In the genomic region with DNA sequence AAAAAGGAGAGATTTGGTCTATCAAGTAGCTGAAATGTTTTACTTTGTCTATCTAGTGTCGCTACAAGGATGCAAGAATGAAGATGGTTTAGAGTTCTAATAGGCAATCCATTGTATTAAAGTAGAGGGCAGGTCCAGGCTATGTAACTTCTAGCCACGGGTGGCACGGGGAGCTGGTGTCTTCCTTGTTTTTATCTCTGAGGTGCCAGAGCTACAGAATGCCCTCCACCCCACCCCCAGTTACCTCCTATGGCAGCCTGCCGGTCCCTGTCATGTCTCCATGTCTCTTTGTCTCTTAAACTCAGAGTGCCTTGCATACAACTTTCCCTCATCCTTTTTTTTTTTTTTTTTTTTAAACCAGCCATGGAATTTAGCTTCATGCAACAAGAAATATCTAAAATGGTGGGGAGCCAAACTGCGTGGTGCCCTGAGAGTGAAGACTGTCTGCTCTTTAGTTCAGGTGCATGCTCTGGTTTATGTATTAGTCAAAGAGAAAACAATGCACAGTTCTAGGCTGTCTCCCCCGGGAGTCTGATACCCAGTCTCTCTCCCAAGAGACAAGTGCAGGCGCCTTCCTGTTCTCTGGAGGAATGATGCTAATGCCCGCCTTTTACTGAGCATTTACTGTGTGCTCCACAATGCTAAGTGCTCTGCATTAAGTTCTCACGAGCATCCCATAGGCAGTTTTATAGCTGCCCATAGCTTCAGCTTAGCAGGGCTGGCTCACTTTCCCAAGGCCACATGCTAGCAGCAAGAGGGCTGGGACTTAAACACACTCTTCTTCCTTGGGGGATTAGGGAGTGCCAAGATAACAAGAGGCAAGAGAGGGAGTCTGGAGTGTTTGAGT, we compare ENCODE assay signal across 19 mouse cellular contexts. TPM values are rescaled to one million over a fixed set of nuclear protein-coding genes. Genes with fewer than 3 reads are reported as not detected.
DNase-seq lines count a peak whose midpoint lies in the region; ATAC-seq and TF ChIP-seq lines count a peak whose summit lies in the region.
"Had no signal": no experiment of that assay in that cellular context is flagged by ENCODE, and none has a peak within 500 bp of the region (broad histone marks: within the 10 kb centered on the region; RNA-seq: fewer than 3 reads in every experiment).

No protein-coding gene starts in this region.

- ATAC-seq in heart, embryonic 12.5 days (ENCODE audit: insufficient number of reproducible peaks, low FRiP score): no peak
- ATAC-seq in midbrain, embryonic 13.5 days: no peak
- ATAC-seq in midbrain, postnatal 0 days (ENCODE audit: low FRiP score): no peak
- peak; percentile 66 for ATAC-seq in liver, embryonic 13.5 days (ENCODE audit: low read depth)
- ATAC-seq in stomach, postnatal 0 days (ENCODE audit: low FRiP score, low TSS enrichment): no peak
- ATAC-seq: forebrain, postnatal 0 days had no signal

- no peak for TF ChIP-seq CTCF in midbrain, postnatal 0 days (IDR thresholded peaks at IDR 0.05)
- no peak for TF ChIP-seq CTCF in stomach, postnatal 0 days (IDR thresholded peaks at IDR 0.05; ENCODE audit: low read depth)

- 53% methylated on average over 9 of the region's 9 CpGs for WGBS in heart, embryonic 12.5 days
- WGBS in midbrain, embryonic 13.5 days: 78% methylated on average over 9 of the region's 9 CpGs
- 74% methylated on average over 9 of the region's 9 CpGs for WGBS in midbrain, postnatal 0 days
- 54% methylated on average over 9 of the region's 9 CpGs for WGBS in liver, embryonic 13.5 days (ENCODE audit: insufficient replicate concordance)
- 67% methylated on average over 9 of the region's 9 CpGs for WGBS in stomach, postnatal 0 days

- H3K27ac ChIP-seq in heart, embryonic 12.5 days (ENCODE audit: poor library complexity, severe bottlenecking): peak overlapping the region; percentile 12; the same call in 1 of the 2 replicates
- H3K27ac ChIP-seq in midbrain, embryonic 13.5 days: 0 out of 2 replicates have a peak overlapping the region, but pooled peaks have one; percentile 3
- no peak overlapping the region for H3K27ac ChIP-seq in midbrain, postnatal 0 days (ENCODE audit: low read depth, low read length)
- peak overlapping the region; percentile 45; the same call in 1 of the 2 replicates for H3K27ac ChIP-seq in liver, embryonic 13.5 days
- peak overlapping the region; percentile 75 for H3K27ac ChIP-seq in stomach, postnatal 0 days (replicated peaks)

- no peak overlapping the region for H3K4me2 ChIP-seq in heart, embryonic 12.5 days
- H3K4me2 ChIP-seq in midbrain, embryonic 13.5 days (replicated peaks): no peak overlapping the region
- H3K4me2 ChIP-seq in midbrain, postnatal 0 days (ENCODE audit: low read depth, low read length, poor library complexity, severe bottlenecking): no peak overlapping the region
- peak overlapping the region; percentile 19; the same call in 1 of the 2 replicates for H3K4me2 ChIP-seq in liver, embryonic 13.5 days
- H3K4me2 ChIP-seq in stomach, postnatal 0 days (replicated peaks; ENCODE audit: low read depth): 0 out of 2 replicates have a peak overlapping the region, but pooled peaks have one; percentile 9

- H3K4me1 ChIP-seq in heart, embryonic 12.5 days (replicated peaks): peaks cover 45% of the 10 kb centered on the region
- peaks cover 40% of the 10 kb centered on the region for H3K4me1 ChIP-seq in midbrain, embryonic 13.5 days (replicated peaks)
- no peaks in the 10 kb centered on the region for H3K4me1 ChIP-seq in midbrain, postnatal 0 days (ENCODE audit: insufficient read depth, low read length)
- H3K4me1 ChIP-seq in liver, embryonic 13.5 days (replicated peaks): peaks cover 82% of the 10 kb centered on the region
- peaks cover 5% of the 10 kb centered on the region; the same call in 1 of the 2 replicates for H3K4me1 ChIP-seq in stomach, postnatal 0 days (replicated peaks; ENCODE audit: control insufficient read depth, insufficient read depth)

- no peaks in the 10 kb centered on the region for H3K9me3 ChIP-seq in heart, embryonic 12.5 days (replicated peaks)
- no peaks in the 10 kb centered on the region for H3K9me3 ChIP-seq in midbrain, embryonic 13.5 days
- H3K9me3 ChIP-seq in midbrain, postnatal 0 days (ENCODE audit: low read length): no peaks in the 10 kb centered on the region
- no peaks in the 10 kb centered on the region for H3K9me3 ChIP-seq in liver, embryonic 13.5 days (replicated peaks)
- no peaks in the 10 kb centered on the region for H3K9me3 ChIP-seq in stomach, postnatal 0 days (ENCODE audit: control insufficient read depth, low read length)

- H3K9ac ChIP-seq in heart, embryonic 12.5 days: no peak overlapping the region
- no peak overlapping the region for H3K9ac ChIP-seq in midbrain, embryonic 13.5 days (replicated peaks)
- H3K9ac ChIP-seq in midbrain, postnatal 0 days (replicated peaks; ENCODE audit: low read length, poor library complexity, severe bottlenecking): no peak overlapping the region
- H3K9ac ChIP-seq in liver, embryonic 13.5 days: peak overlapping the region; percentile 39; the same call in 1 of the 2 replicates
- H3K9ac ChIP-seq in stomach, postnatal 0 days (ENCODE audit: low read length): no peak overlapping the region
- H3K9ac ChIP-seq: forebrain, postnatal 0 days had no signal

- H3K36me3 ChIP-seq in heart, embryonic 12.5 days: no peaks in the 10 kb centered on the region
- no peaks in the 10 kb centered on the region for H3K36me3 ChIP-seq in midbrain, embryonic 13.5 days
- H3K36me3 ChIP-seq in midbrain, postnatal 0 days (ENCODE audit: insufficient read depth, low read length): no peaks in the 10 kb centered on the region
- no peaks in the 10 kb centered on the region for H3K36me3 ChIP-seq in liver, embryonic 13.5 days
- no peaks in the 10 kb centered on the region for H3K36me3 ChIP-seq in stomach, postnatal 0 days (ENCODE audit: control insufficient read depth, insufficient read depth, low read length)

- H3K4me3 ChIP-seq in heart, embryonic 12.5 days: no peak overlapping the region
- H3K4me3 ChIP-seq in midbrain, embryonic 13.5 days (replicated peaks): no peak overlapping the region
- H3K4me3 ChIP-seq in midbrain, postnatal 0 days (ENCODE audit: low read depth, low read length): no peak overlapping the region
- no peak overlapping the region for H3K4me3 ChIP-seq in liver, embryonic 13.5 days (replicated peaks)
- no peak overlapping the region for H3K4me3 ChIP-seq in stomach, postnatal 0 days (ENCODE audit: low read depth, low read length)
- H3K4me3 ChIP-seq: myocyte had no signal

- no peak for TF ChIP-seq EP300 in stomach, postnatal 0 days (optimal IDR thresholded peaks at IDR 0.05)

- DNase-seq in heart, adult 9 months (ENCODE audit: low spot score in 2 of 2): no peak
- DNase-seq in midbrain, postnatal 0 days (ENCODE audit: low spot score): no peak
- DNase-seq in liver, embryonic 13.5 days: no peak
- no peak for DNase-seq in stomach, postnatal 0 days (ENCODE audit: low spot score)
- no peak for DNase-seq in ovary, adult 18-20 months (ENCODE audit: low spot score)
- DNase-seq in lung, adult 18-20 months: no peak
- DNase-seq: cerebellum, adult 11-12 months; forebrain, postnatal 0 days; kidney, adult 9 months; thymus, postnatal 14 days had no signal

- H3K27me3 ChIP-seq in heart, embryonic 12.5 days (replicated peaks): no peaks in the 10 kb centered on the region
- H3K27me3 ChIP-seq in midbrain, embryonic 13.5 days: no peaks in the 10 kb centered on the region
- no peaks in the 10 kb centered on the region for H3K27me3 ChIP-seq in midbrain, postnatal 0 days (ENCODE audit: insufficient read depth, low read length)
- no peaks in the 10 kb centered on the region for H3K27me3 ChIP-seq in liver, embryonic 13.5 days
- no peaks in the 10 kb centered on the region for H3K27me3 ChIP-seq in stomach, postnatal 0 days (ENCODE audit: control insufficient read depth, insufficient read depth, low read length)

RNA-seq across cellular contexts. Expression of a gene that starts 10.2 kb away (rescaled TPM):
- polyA plus RNA-seq in heart, embryonic 12.5 days (2016; fragmentation: Nextera tagmentation; extraction: Ambion mirVana): 40.0 and 42.7 TPM in 2 replicates
- polyA plus RNA-seq in midbrain, embryonic 13.5 days (2015; fragmentation: Nextera tagmentation; extraction: Ambion mirVana): 32.4 and 50.7 TPM in 2 replicates
- total RNA-seq in midbrain, postnatal 0 days (2014; rRNA removed): 40.9 and 49.2 TPM in 2 replicates
- 37.7 and 38.8 TPM in 2 replicates for polyA plus RNA-seq in midbrain, postnatal 0 days (2015; fragmentation: Nextera tagmentation; extraction: Ambion mirVana)
- polyA plus RNA-seq in liver, embryonic 13.5 days (2015; fragmentation: Nextera tagmentation; extraction: Ambion mirVana): 31.0 and 33.3 TPM in 2 replicates
- 28.6 and 31.3 TPM in 2 replicates for polyA plus RNA-seq in stomach, postnatal 0 days (2015; fragmentation: Nextera tagmentation; extraction: Ambion mirVana)

RNA-seq across cellular contexts. Expression of a gene that starts 51.1 kb away (rescaled TPM):
- not detected in 2 replicates for polyA plus RNA-seq in heart, embryonic 12.5 days (2016; fragmentation: Nextera tagmentation; extraction: Ambion mirVana)
- polyA plus RNA-seq in midbrain, embryonic 13.5 days (2015; fragmentation: Nextera tagmentation; extraction: Ambion mirVana): not detected in 2 replicates
- not detected in 2 replicates for total RNA-seq in midbrain, postnatal 0 days (2014; rRNA removed)
- not detected in 2 replicates for polyA plus RNA-seq in midbrain, postnatal 0 days (2015; fragmentation: Nextera tagmentation; extraction: Ambion mirVana)
- polyA plus RNA-seq in liver, embryonic 13.5 days (2015; fragmentation: Nextera tagmentation; extraction: Ambion mirVana): not detected in 2 replicates
- not detected in 2 replicates for polyA plus RNA-seq in stomach, postnatal 0 days (2015; fragmentation: Nextera tagmentation; extraction: Ambion mirVana)
- total RNA-seq: forebrain, postnatal 0 days; gastrocnemius, postnatal 25 days; layer of hippocampus, adult 18-20 months; left cerebral cortex, adult 8-10 months; liver, adult 2 months had no signal
- polyA plus RNA-seq: cortical plate, adult 2 months; forebrain, postnatal 0 days; hindbrain, embryonic 11.5 days; liver, adult 2 months; myocyte had no signal

Comparison
In these comparisons a context has a peak if more than half of its experiments do, and no peak if none do; other contexts are left out.
1. H3K4me2 ChIP-seq: peak in liver, embryonic 13.5 days (single experiment) and stomach, postnatal 0 days (single experiment); none in heart, embryonic 12.5 days (single experiment), midbrain, embryonic 13.5 days (single experiment) and midbrain, postnatal 0 days (single experiment).